Mouse (Mus musculus): ENCODE measurements around the gene Arl11.

Arl11 gene

GRCm38 (mm10) chr14:61327618-61328450 lies 18.3 kb downstream of the Arl11 start:
- peak; percentile 99 for DNase-seq

GRCm38 (mm10) chr14:61330591-61330990 lies 21.0 kb downstream of the Arl11 start:
- no peak for DNase-seq

DNA sequence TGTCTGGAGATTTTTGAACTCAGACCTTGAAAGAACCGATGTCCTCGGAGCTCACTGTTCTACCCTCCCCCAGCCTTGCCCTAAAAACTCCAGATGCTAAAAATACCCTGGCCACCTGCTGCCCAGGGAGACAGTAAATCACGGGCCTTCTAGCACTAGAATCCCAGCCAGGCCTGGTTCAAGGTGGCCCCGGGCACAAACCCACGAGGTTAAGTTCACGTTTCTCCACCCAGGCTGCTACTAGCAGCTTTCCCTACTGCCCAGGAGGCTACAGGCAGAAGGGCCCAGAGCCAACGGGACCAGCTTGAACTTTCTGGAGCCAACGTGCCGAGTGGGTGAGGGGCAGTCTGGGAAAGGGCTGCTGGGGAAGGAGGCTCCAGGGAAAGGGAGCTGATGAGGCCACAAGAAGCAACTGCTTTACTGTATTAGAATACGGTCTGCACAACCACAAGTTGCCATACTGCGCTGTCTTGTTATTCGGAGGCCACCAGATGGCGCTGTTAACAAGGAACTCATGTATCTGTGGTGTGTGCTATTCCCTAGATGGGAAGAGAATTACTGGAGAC lies 21.5 kb downstream of the Arl11 start:
- peak; percentile 98 for DNase-seq

DNA sequence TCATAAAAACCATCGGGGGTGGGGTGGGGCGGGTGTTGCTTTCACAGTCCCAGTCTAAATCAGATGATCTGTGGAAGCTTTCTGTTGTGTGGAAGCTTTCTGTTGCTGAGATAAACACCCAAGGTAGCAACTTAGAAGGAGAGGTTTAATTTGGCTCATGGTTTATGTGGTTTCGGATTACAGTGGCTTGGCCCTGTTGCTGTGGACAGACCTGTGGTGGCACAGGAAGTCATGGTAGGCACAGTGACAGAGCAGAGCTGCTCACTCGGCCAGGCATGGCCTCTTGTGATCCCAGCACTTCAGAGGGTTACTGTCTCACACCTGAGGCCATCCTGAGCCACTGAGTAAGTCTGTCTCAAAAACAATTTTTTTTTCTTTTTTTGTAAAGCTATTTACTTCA lies 29.8 kb downstream of the Arl11 start:
- DNase-seq: no peak

- peak; percentile 83 for DNase-seq
Measured at GRCm38 (mm10) chr14:61344590-61344989, 35.0 kb downstream of the Arl11 start.

DNA sequence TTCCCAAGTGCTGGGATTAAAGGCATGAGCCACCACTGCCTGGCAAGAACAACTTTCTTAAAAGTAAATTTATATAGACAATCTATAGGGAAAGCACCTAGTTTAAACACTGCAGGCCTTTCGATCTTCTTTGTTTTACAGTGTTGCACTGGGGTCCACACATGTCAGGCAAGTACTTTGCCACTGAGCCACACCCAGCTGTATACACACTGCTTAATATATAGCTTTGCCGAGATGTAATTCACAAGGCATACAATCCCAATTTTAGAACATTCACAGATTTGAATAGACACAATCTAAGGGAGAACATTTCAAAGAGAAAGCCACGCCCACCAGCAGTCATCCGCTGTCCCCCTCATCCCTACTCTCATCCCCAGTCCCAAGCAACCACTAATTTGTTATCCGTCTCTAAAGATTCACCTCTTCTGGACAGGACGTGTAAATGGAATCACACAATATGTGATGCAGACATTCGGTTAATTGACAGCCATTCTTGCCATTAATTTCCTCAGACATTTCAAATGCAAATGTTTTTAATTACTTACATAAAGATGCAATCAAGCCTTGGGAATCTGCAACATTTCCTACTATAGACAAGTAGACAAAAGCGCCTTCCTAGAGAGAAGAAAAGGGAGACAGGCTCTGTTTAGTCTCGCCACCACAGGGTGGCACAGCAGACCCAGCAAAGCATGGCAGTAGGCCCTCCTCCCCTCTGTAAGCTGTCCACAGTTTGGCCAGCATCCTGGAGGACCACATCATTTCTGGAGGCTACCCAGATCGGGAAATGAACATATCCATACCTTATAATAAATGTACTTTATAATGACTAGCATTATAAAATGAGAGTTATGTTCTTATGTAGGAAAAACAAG lies 37.5 kb downstream of the Arl11 start:
- DNase-seq: peak; percentile 56

DNA sequence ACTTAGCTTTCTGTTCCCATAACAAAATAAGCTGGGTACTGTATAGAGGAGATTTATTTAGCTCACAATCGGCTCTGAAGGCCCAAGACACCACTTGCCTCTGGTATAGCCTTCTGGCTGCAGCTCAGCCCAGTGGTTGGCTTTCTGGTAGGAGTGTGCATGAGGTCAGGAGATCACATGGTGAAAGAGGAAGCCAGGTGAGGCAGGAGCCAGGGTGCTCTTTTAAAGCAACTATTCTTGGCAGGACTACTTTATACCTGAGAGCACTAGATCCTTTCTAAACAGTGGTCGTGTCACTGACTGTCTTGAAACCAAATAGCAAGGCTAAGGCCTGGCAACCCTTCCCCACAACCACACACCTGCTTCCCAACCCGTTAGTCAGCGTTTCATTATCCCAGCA lies 40.3 kb downstream of the Arl11 start:
- peak; percentile 58 for DNase-seq

- DNase-seq: peak; percentile 83
Measured at GRCm38 (mm10) chr14:61350808-61351207, 41.3 kb downstream of the Arl11 start.

GRCm38 (mm10) chr14:61354251-61355235 lies 45.0 kb downstream of the Arl11 start:
- DNase-seq: peak; percentile 90

GRCm38 (mm10) chr14:61360131-61360980 lies 50.8 kb downstream of the Arl11 start, which contains the start of gene Ebpl:
Gene Ebpl (minus strand): TSS chr14:61360439.
- peak; percentile 99 for DNase-seq

GRCm38 (mm10) chr14:61360981-61361511 lies 51.5 kb downstream of the Arl11 start:
- DNase-seq: no peak
